Mouse (Mus musculus): Measurements from ENCODE around the gene Appbp2.

DNA sequence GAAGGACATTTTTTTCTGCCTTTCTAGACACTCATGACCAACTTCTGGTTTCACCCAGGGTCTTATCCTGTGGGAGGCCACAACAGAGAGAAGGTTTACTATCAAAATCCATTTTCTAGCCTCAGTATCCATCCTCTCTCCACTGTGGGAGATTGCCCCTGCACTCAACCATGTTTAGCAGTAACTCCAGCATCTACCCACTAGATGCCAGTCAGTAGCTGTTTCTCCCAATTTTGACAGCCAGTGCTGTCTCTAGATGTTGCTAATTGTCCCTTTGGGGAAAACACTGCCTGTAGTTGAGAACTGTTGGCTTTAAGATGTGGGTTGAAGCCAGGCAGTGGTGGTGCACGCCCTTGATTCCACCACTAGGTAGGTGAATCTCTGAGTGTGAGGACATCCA is 43.2 kb upstream of the Appbp2 start:
- no peak for TF ChIP-seq CTCF (IDR thresholded peaks at IDR 0.05; ENCODE audit: borderline replicate concordance, insufficient read depth, low read depth, low read length)
- no peak for TF ChIP-seq POLR2A (IDR thresholded peaks at IDR 0.05; ENCODE audit: borderline replicate concordance, insufficient read depth, low read length)
